Mouse (Mus musculus) kidney, adult 2 months (tissue): Measurements from ENCODE around the gene Sugp2.

Experiments
- CTCF ChIP-seq: fragments of 200-500 bp; conservative IDR thresholded peaks from 2 replicates; pipeline ENCODE4 v1.5.1; 2011; ENCODE audit warnings: low read depth, mild to moderate bottlenecking, control low read depth, low read length, moderate library complexity, mixed read lengths; ENCODE audit not compliant: insufficient read depth, insufficient read length
- POLR2A ChIP-seq: fragments of 200-500 bp; IDR thresholded peaks from one replicate; pipeline ENCODE4 v1.6.1; 2011; ENCODE audit warnings: low read depth, low read length, control low read depth

DNA sequence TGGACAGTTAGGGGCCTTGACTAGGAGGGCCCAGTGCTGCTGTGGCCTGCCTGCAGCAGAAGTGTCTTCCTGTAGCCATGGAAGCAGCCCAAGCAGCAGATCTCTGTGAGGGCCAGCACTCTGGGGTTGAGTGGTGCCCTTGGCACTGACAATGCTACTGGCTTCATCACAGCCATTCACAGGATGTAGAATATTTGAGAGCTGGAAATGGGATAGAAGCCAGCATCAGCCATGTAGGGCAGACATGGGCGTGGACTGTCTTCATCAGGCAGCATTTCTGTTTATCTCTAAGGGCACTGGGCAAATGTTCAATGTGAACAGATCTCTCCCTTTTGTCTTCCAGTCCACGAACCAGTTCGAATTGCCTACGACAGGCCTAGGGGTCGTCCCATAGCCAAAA, 24.6 kb downstream of the Sugp2 start:
- TF ChIP-seq CTCF: no peak
- TF ChIP-seq POLR2A: no peak
